Mouse (Mus musculus): Measurements from ENCODE around the gene Comt. TPM values are rescaled to one million over a fixed set of nuclear protein-coding genes. Genes with fewer than 3 reads are reported as not detected.
A peak's percentile ranks its signal among the peaks of the same experiment; 100 is the strongest.

Gene Comt
- total RNA-seq, 2 experiments from 2014 or later = 74.2 to 80.8 TPM

GRCm38 (mm10) chr16:18417491-18417890 is 9.2 kb downstream of the Comt start:
- intact Hi-C loops (cut with DNase I) = no loop called here
- DNase-seq (ENCODE audit: low spot score in 2 of 2) = no peak

- DNase-seq (ENCODE audit: low spot score in 2 of 2) = no peak
- intact Hi-C loops (cut with DNase I) = no loop called here
These were observed 9.8 kb downstream of the Comt start for GRCm38 (mm10) chr16:18416837-18417236.

- intact Hi-C loops (cut with DNase I) = no loop called here
- DNase-seq (ENCODE audit: low spot score in 2 of 2) = peak; percentile 61 to 78
These were observed 10.4 kb downstream of the Comt start for GRCm38 (mm10) chr16:18416094-18416761.

GRCm38 (mm10) chr16:18413032-18413816 is 13.4 kb downstream of the Comt start:
- intact Hi-C loops (cut with DNase I) = no loop called here
- no peak for DNase-seq (ENCODE audit: low spot score in 2 of 2)

- DNase-seq (ENCODE audit: low spot score in 2 of 2) = peak in 1 of 2 experiments; percentile 69
- intact Hi-C loops (cut with DNase I) = no loop called here
These were observed 14.7 kb downstream of the Comt start for GRCm38 (mm10) chr16:18411802-18412476.

- DNase-seq (ENCODE audit: low spot score in 2 of 2) = no peak
- intact Hi-C loops (cut with DNase I) = no loop called here
These were observed 15.5 kb downstream of the Comt start for GRCm38 (mm10) chr16:18411026-18411649.

- intact Hi-C loops (cut with DNase I) = no loop called here
These were observed 16.2 kb downstream of the Comt start for GRCm38 (mm10) chr16:18410418-18410817.

GRCm38 (mm10) chr16:18409776-18410175 is 16.9 kb downstream of the Comt start:
- intact Hi-C loops (cut with DNase I) = no loop called here
- DNase-seq (ENCODE audit: low spot score in 2 of 2) = no peak

More at GRCm38 (mm10) chr16:18410418-18410817, 16.2 kb downstream of the Comt start:
- DNase-seq (ENCODE audit: low spot score in 2 of 2) = no peak

GRCm38 (mm10) chr16:18407912-18408311 is 18.7 kb downstream of the Comt start:
- no peak for DNase-seq (ENCODE audit: low spot score in 2 of 2)
- intact Hi-C loops (cut with DNase I) = no loop called here

- intact Hi-C loops (cut with DNase I) = loop anchor here (1.0 kb wide), 1 partner anchor 61 kb away; no protein-coding TSS in a partner anchor
- DNase-seq (ENCODE audit: low spot score in 2 of 2) = peak; percentile 70 to 83
These were observed 20.4 kb downstream of the Comt start for GRCm38 (mm10) chr16:18406293-18406692.

- DNase-seq (ENCODE audit: low spot score in 2 of 2) = peak in 1 of 2 experiments; percentile 59
- intact Hi-C loops (cut with DNase I) = loop anchor here (1.0 kb wide), 1 partner anchor 61 kb away; no protein-coding TSS in a partner anchor
These were observed 20.8 kb downstream of the Comt start for GRCm38 (mm10) chr16:18405876-18406275.

- DNase-seq (ENCODE audit: low spot score in 2 of 2) = no peak
- intact Hi-C loops (cut with DNase I) = no loop called here
These were observed 21.4 kb downstream of the Comt start for GRCm38 (mm10) chr16:18405091-18405854.

- DNase-seq (ENCODE audit: low spot score in 2 of 2) = no peak
- intact Hi-C loops (cut with DNase I) = no loop called here
These were observed 23.4 kb downstream of the Comt start for GRCm38 (mm10) chr16:18403285-18403684.

- DNase-seq (ENCODE audit: low spot score in 2 of 2) = peak in 1 of 2 experiments; percentile 67
- intact Hi-C loops (cut with DNase I) = no loop called here
These were observed 26.0 kb downstream of the Comt start for GRCm38 (mm10) chr16:18400472-18401216.

- intact Hi-C loops (cut with DNase I) = no loop called here
- no peak for DNase-seq (ENCODE audit: low spot score in 2 of 2)
These were observed 26.6 kb downstream of the Comt start for GRCm38 (mm10) chr16:18400028-18400427.

GRCm38 (mm10) chr16:18396791-18397621 is 29.6 kb downstream of the Comt start:
- no peak for DNase-seq (ENCODE audit: low spot score in 2 of 2)
- intact Hi-C loops (cut with DNase I) = no loop called here

- intact Hi-C loops (cut with DNase I) = no loop called here
These were observed 30.5 kb downstream of the Comt start for GRCm38 (mm10) chr16:18396201-18396600.

More at GRCm38 (mm10) chr16:18396201-18396600, 30.5 kb downstream of the Comt start:
- DNase-seq (ENCODE audit: low spot score in 2 of 2) = peak in 1 of 2 experiments; percentile 64
